Mouse (Mus musculus): Measurements from ENCODE around the gene Hspbp1.

- TF ChIP-seq CTCF (IDR thresholded peaks at IDR 0.05): no peak
- TF ChIP-seq EP300 (IDR thresholded peaks at IDR 0.05): no peak
These were observed 33.3 kb downstream of the Hspbp1 start for GRCm38 (mm10) chr7:4651581-4651980.
